Mouse (Mus musculus) myocyte (in vitro differentiated cells): Measurements from ENCODE around the gene Ncoa1.

Experiments
- E2F4 ChIP-seq: IDR thresholded peaks from one replicate; pipeline ENCODE4 v1.6.1; 2011; ENCODE audit warnings: mild to moderate bottlenecking, control low read depth, moderate library complexity; ENCODE audit not compliant: insufficient read depth
- MAX ChIP-seq: IDR thresholded peaks from one replicate; pipeline ENCODE4 v1.6.1; 2011; ENCODE audit warnings: low read depth, mild to moderate bottlenecking, control low read depth
- TCF12 ChIP-seq: IDR thresholded peaks from one replicate; pipeline ENCODE4 v1.6.1; 2011; ENCODE audit warnings: mild to moderate bottlenecking, control low read depth; ENCODE audit not compliant: poor library complexity, insufficient read depth, severe bottlenecking

GRCm38 (mm10) chr12:4343216-4343615, 133.8 kb downstream of the Ncoa1 start:
- TF ChIP-seq E2F4: no peak
- TF ChIP-seq MAX: no peak
- no peak for TF ChIP-seq TCF12
